Comparison of ENCODE assay signal across 13 mouse cellular contexts in the genomic region with DNA sequence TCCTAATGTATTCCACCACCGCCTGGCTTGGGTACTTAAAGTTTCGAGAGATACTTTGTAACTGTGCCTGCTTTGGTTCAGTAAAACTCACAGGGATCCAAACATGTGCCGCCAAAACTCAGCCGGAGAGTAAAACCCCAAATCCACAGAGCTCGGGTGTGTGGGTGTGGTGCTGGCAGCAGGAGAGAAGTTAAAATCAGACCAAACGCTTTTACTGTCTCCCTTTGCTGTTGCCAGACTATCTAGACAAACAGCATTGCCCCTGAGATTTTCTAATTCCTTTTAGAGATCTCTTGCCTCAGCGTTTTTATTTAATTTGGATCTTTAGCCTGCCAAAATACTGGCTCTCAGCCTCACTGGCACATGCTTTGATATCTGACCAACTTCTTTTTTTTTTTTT. TPM values are rescaled to one million over a fixed set of nuclear protein-coding genes. Genes with fewer than 3 reads are reported as not detected.
DNase-seq lines count a peak whose midpoint lies in the region; ATAC-seq and TF ChIP-seq lines count a peak whose summit lies in the region.
"Had no signal": no experiment of that assay in that cellular context is flagged by ENCODE, and none has a peak within 500 bp of the region (broad histone marks: within the 10 kb centered on the region; RNA-seq: fewer than 3 reads in every experiment).

No protein-coding gene starts in this region.

- no peaks in the 10 kb centered on the region for H3K4me1 ChIP-seq in lung, embryonic 14.5 days (ENCODE audit: insufficient read depth)
- H3K4me1 ChIP-seq in heart, adult 2 months (ENCODE audit: control insufficient read depth, insufficient read depth, low read length), result no peaks in the 10 kb centered on the region
- no peaks in the 10 kb centered on the region for H3K4me1 ChIP-seq in thymus, adult 2 months (replicated peaks; ENCODE audit: control insufficient read depth, insufficient read depth, low read length)
- H3K4me1 ChIP-seq: forebrain, embryonic 13.5 days had no signal

- H3K27ac ChIP-seq in lung, embryonic 14.5 days (ENCODE audit: low read depth), result no peak overlapping the region
- no peak overlapping the region for H3K27ac ChIP-seq in heart, adult 2 months
- no peak overlapping the region for H3K27ac ChIP-seq in thymus, adult 2 months (ENCODE audit: control insufficient read depth, insufficient read depth, low read length)
- H3K27ac ChIP-seq: forebrain, embryonic 13.5 days; kidney, postnatal 0 days; macrophage had no signal

- WGBS in lung, embryonic 14.5 days, result 65% methylated on average over 7 of the region's 7 CpGs
- 59% methylated on average over 7 of the region's 7 CpGs for WGBS in heart, adult 2 months
- WGBS in thymus, adult 2 months, result 77% methylated on average over 7 of the region's 7 CpGs

- no peak overlapping the region for H3K4me2 ChIP-seq in lung, embryonic 14.5 days
- H3K4me2 ChIP-seq: forebrain, embryonic 13.5 days; liver, embryonic 11.5 days had no signal

- no peak for TF ChIP-seq POLR2A in heart, adult 2 months (IDR thresholded peaks at IDR 0.05; ENCODE audit: insufficient read depth, low read depth, low read length)
- TF ChIP-seq POLR2A in thymus, adult 2 months (IDR thresholded peaks at IDR 0.05; ENCODE audit: control insufficient read depth, extremely low read depth, insufficient read depth, low read length, poor library complexity), result no peak

- H3K4me3 ChIP-seq in lung, embryonic 14.5 days (ENCODE audit: low read depth, low read length), result no peak overlapping the region
- no peak overlapping the region for H3K4me3 ChIP-seq in heart, adult 2 months
- no peak overlapping the region for H3K4me3 ChIP-seq in thymus, adult 2 months (ENCODE audit: control insufficient read depth, insufficient read depth, low read length)
- H3K4me3 ChIP-seq: forebrain, embryonic 13.5 days had no signal

- H3K27me3 ChIP-seq in lung, embryonic 14.5 days (ENCODE audit: insufficient read depth, low read length), result no peaks in the 10 kb centered on the region
- H3K27me3 ChIP-seq in heart, adult 2 months (ENCODE audit: control insufficient read depth, insufficient read depth, low read length), result 0 out of 2 replicates have a peak, but pooled peaks cover 1% of the 10 kb centered on the region
- H3K27me3 ChIP-seq in thymus, adult 2 months (ENCODE audit: control insufficient read depth, insufficient read depth, low read length), result no peaks in the 10 kb centered on the region
- H3K27me3 ChIP-seq: forebrain, embryonic 13.5 days had no signal

- no peak for ATAC-seq in lung, embryonic 14.5 days (ENCODE audit: insufficient read depth)
- ATAC-seq in frontal cortex, adult (ENCODE audit: low TSS enrichment), result peak; percentile 99
- ATAC-seq: forebrain, embryonic 13.5 days had no signal

- intact Hi-C loops in heart, adult 2 months (cut with DNase I), result no loop called here

- H3K9me3 ChIP-seq in lung, embryonic 14.5 days (ENCODE audit: low read depth, low read length), result no peaks in the 10 kb centered on the region
- H3K9me3 ChIP-seq: forebrain, embryonic 13.5 days had no signal

- TF ChIP-seq CTCF in lung, embryonic 14.5 days (IDR thresholded peaks at IDR 0.05; ENCODE audit: low read depth), result no peak
- TF ChIP-seq CTCF in heart, adult 2 months (IDR thresholded peaks at IDR 0.05), result no peak
- no peak for TF ChIP-seq CTCF in thymus, adult 2 months (IDR thresholded peaks at IDR 0.05; ENCODE audit: borderline replicate concordance, control insufficient read depth, extremely low read depth, insufficient read depth, low read length, poor library complexity)

- H3K79me2 ChIP-seq in heart, adult 2 months (replicated peaks; ENCODE audit: control insufficient read depth, insufficient read depth, low read length), result no peaks in the 10 kb centered on the region

- no peak overlapping the region for H3K9ac ChIP-seq in lung, embryonic 14.5 days
- no peak overlapping the region for H3K9ac ChIP-seq in heart, adult 2 months (ENCODE audit: low read depth, low read length)
- H3K9ac ChIP-seq: forebrain, embryonic 13.5 days had no signal

- peak; percentile 17 for DNase-seq in lung, embryonic 14.5 days
- no peak for DNase-seq in lung, postnatal 25 days (ENCODE audit: low spot score)
- peak; percentile 16 to 70 for DNase-seq in layer of hippocampus, postnatal 14 days (ENCODE audit: low spot score in 2 of 2)
- peak; percentile 52 for DNase-seq in right cerebral cortex, postnatal 25 days
- DNase-seq in heart, adult 2 months, result no peak
- DNase-seq in thymus, adult 2 months, result no peak
- no peak for DNase-seq in adrenal gland, postnatal 25 days
- DNase-seq: embryo, embryonic 11 days had no signal

- TF ChIP-seq EP300 in heart, adult 2 months (IDR thresholded peaks at IDR 0.05; ENCODE audit: insufficient read depth, low read depth, low read length), result no peak

- no peaks in the 10 kb centered on the region for H3K36me3 ChIP-seq in lung, embryonic 14.5 days (ENCODE audit: insufficient read depth)
- H3K36me3 ChIP-seq in heart, adult 2 months (ENCODE audit: control insufficient read depth, insufficient read depth, low read length), result no peaks in the 10 kb centered on the region
- H3K36me3 ChIP-seq in thymus, adult 2 months (ENCODE audit: control insufficient read depth, insufficient read depth, low read length), result no peaks in the 10 kb centered on the region

RNA-seq across cellular contexts. Expression of gene Atp5g3, which starts 8.5 kb away (rescaled TPM):
- 1,132 and 1,137 TPM in 2 replicates for polyA plus RNA-seq in lung, embryonic 14.5 days (2014; fragmentation: Nextera tagmentation; extraction: Ambion mirVana)
- total RNA-seq in layer of hippocampus, postnatal 14 days (2021), result 100 to 1,000 TPM; 642 to 653 TPM
- 1,000 to 10,000 TPM; 3,018 to 3,425 TPM for total RNA-seq in heart, adult 2 months (2021)
- 2,742 and 4,242 TPM in 2 replicates for polyA plus RNA-seq in heart, adult 2 months (2012; rRNA removed)
- polyA plus RNA-seq in thymus, adult 2 months (2012; rRNA removed), result 378 and 530 TPM in 2 replicates
- total RNA-seq in adrenal gland, postnatal 25 days (2021), result 728 and 886 TPM in 2 replicates

RNA-seq across cellular contexts. Expression of gene Atf2, which starts 27.2 kb away (rescaled TPM):
- polyA plus RNA-seq in lung, embryonic 14.5 days (2014; fragmentation: Nextera tagmentation; extraction: Ambion mirVana), result 69.7 and 74.1 TPM in 2 replicates
- 100 to 1,000 TPM; 130 to 135 TPM for total RNA-seq in layer of hippocampus, postnatal 14 days (2021)
- 10 to 100 TPM; 39.9 to 46.0 TPM for total RNA-seq in heart, adult 2 months (2021)
- polyA plus RNA-seq in heart, adult 2 months (2012; rRNA removed), result 10.4 and 17.6 TPM in 2 replicates
- polyA plus RNA-seq in thymus, adult 2 months (2012; rRNA removed), result 23.9 and 24.1 TPM in 2 replicates
- total RNA-seq in adrenal gland, postnatal 25 days (2021), result 66.7 and 75.0 TPM in 2 replicates

Comparison
In these comparisons a context has a peak if more than half of its experiments do, and no peak if none do; other contexts are left out.
1. DNase-seq: peak in lung, embryonic 14.5 days (single experiment), layer of hippocampus, postnatal 14 days (2 of 2) and right cerebral cortex, postnatal 25 days (single experiment); none in lung, postnatal 25 days (single experiment), heart, adult 2 months (0 of 2), thymus, adult 2 months (single experiment) and adrenal gland, postnatal 25 days (single experiment).